15 mouse cellular contexts compared by ENCODE assay signal in genomic region chr1:132629611-132630370, GRCm38 (mm10).
A peak's percentile ranks its signal among the peaks of the same experiment; 100 is the strongest.
DNase-seq lines count a peak whose midpoint lies in the region.
"Had no signal": no experiment of that assay in that cellular context is flagged by ENCODE, and none has a peak within 500 bp of the region (broad histone marks: within the 10 kb centered on the region; RNA-seq: fewer than 3 reads in every experiment).

No protein-coding gene starts in this region.

- H3K4me1 ChIP-seq in heart, embryonic 10.5 days = peaks cover 6% of the 10 kb centered on the region; the same call in 1 of the 2 replicates
- H3K4me1 ChIP-seq: liver, embryonic 12.5 days; megakaryocyte, embryonic 14.5 days had no signal

- DNase-seq in heart, adult 8-10 months (ENCODE audit: low spot score) = peak; percentile 48
- DNase-seq in heart, embryonic 10.5 days (ENCODE audit: low spot score) = no peak
- DNase-seq in right cerebral cortex, adult 18-20 months = peak; percentile 63
- DNase-seq in right cerebral cortex, postnatal 25 days = no peak
- peak; percentile 72 to 81 for DNase-seq in cerebellum, postnatal 25 days
- peak; percentile 53 for DNase-seq in heart, postnatal 4 days
- DNase-seq in kidney, postnatal 14 days = no peak
- no peak for DNase-seq in kidney, postnatal 10 days
- DNase-seq: adrenal gland, postnatal 25 days; kidney, adult 2 months had no signal

- no peak overlapping the region for H3K27ac ChIP-seq in heart, embryonic 10.5 days
- H3K27ac ChIP-seq: heart, embryonic 15.5 days; liver, embryonic 12.5 days had no signal

- no peaks in the 10 kb centered on the region for H3K9me3 ChIP-seq in heart, embryonic 10.5 days
- H3K9me3 ChIP-seq: heart, embryonic 15.5 days; liver, embryonic 12.5 days; megakaryocyte, embryonic 14.5 days had no signal

- H3K4me3 ChIP-seq in heart, embryonic 10.5 days = no peak overlapping the region
- H3K4me3 ChIP-seq: erythroblast, embryonic 14.5 days; heart, embryonic 15.5 days; liver, embryonic 12.5 days; megakaryocyte, embryonic 14.5 days; myocyte had no signal

- H3K36me3 ChIP-seq in heart, embryonic 10.5 days = no peaks in the 10 kb centered on the region
- H3K36me3 ChIP-seq: heart, embryonic 15.5 days; liver, embryonic 12.5 days had no signal

- peaks cover 49% of the 10 kb centered on the region for H3K27me3 ChIP-seq in heart, embryonic 10.5 days (ENCODE audit: insufficient read depth, poor library complexity, severe bottlenecking)

- 67% methylated on average over 5 of the region's 5 CpGs for WGBS in heart, embryonic 10.5 days

Comparison
In these comparisons a context has a peak if more than half of its experiments do, and no peak if none do; other contexts are left out.
1. DNase-seq: peak in heart, adult 8-10 months (single experiment), right cerebral cortex, adult 18-20 months (single experiment), cerebellum, postnatal 25 days (2 of 2) and heart, postnatal 4 days (single experiment); none in heart, embryonic 10.5 days (single experiment), right cerebral cortex, postnatal 25 days (single experiment), kidney, postnatal 14 days (single experiment) and kidney, postnatal 10 days (single experiment).